Mouse (Mus musculus): Measurements from ENCODE around the gene Lhfpl5.
"Not testable (repeated sequence)": the region's sequence is repeated elsewhere in the genome, so short reads cannot be mapped to it uniquely, and the experiment has no call there.

Lhfpl5 gene

GRCm38 (mm10) chr17:28575244-28576125, at the start of gene Lhfpl5:
Gene Lhfpl5, plus strand, starts transcription at chr17:28575641.
- DNase-seq (ENCODE audit: low spot score) = peak; percentile 29

- DNase-seq (ENCODE audit: low spot score) = no peak
Observed at GRCm38 (mm10) chr17:28527184-28528042, 48.0 kb upstream of the Lhfpl5 start.

GRCm38 (mm10) chr17:28528043-28528351, 47.4 kb upstream of the Lhfpl5 start:
- peak; percentile 75 for DNase-seq (ENCODE audit: low spot score)

GRCm38 (mm10) chr17:28529116-28529515, 46.3 kb upstream of the Lhfpl5 start:
- no peak for DNase-seq (ENCODE audit: low spot score)

- no peak for DNase-seq (ENCODE audit: low spot score)
Observed at GRCm38 (mm10) chr17:28530506-28530905, 44.9 kb upstream of the Lhfpl5 start, which contains the start of gene Armc12. Gene Armc12, plus strand, starts transcription at chr17:28530806.

GRCm38 (mm10) chr17:28531946-28532345, 43.5 kb upstream of the Lhfpl5 start:
- DNase-seq (ENCODE audit: low spot score) = no peak

GRCm38 (mm10) chr17:28532557-28532956, 42.9 kb upstream of the Lhfpl5 start:
- no peak for DNase-seq (ENCODE audit: low spot score)

GRCm38 (mm10) chr17:28533327-28533726, 42.1 kb upstream of the Lhfpl5 start:
- no peak for DNase-seq (ENCODE audit: low spot score)

- DNase-seq (ENCODE audit: low spot score) = no peak
Observed at GRCm38 (mm10) chr17:28537881-28538280, 37.6 kb upstream of the Lhfpl5 start.

GRCm38 (mm10) chr17:28546925-28547324, 28.5 kb upstream of the Lhfpl5 start:
- no peak for DNase-seq (ENCODE audit: low spot score)

GRCm38 (mm10) chr17:28548550-28548949, 26.9 kb upstream of the Lhfpl5 start:
- DNase-seq (ENCODE audit: low spot score) = no peak

- DNase-seq (ENCODE audit: low spot score) = no peak
Observed at GRCm38 (mm10) chr17:28549111-28549510, 26.3 kb upstream of the Lhfpl5 start, which contains the start of gene Clpsl2. Gene Clpsl2, plus strand, starts transcription at chr17:28549411.

GRCm38 (mm10) chr17:28553040-28553793, 22.2 kb upstream of the Lhfpl5 start:
- DNase-seq (ENCODE audit: low spot score) = peak; percentile 29

- not testable (repeated sequence) for DNase-seq (ENCODE audit: low spot score)
Observed at GRCm38 (mm10) chr17:28554021-28554420, 21.4 kb upstream of the Lhfpl5 start.

- no peak for DNase-seq (ENCODE audit: low spot score)
Observed at GRCm38 (mm10) chr17:28556635-28557396, 18.6 kb upstream of the Lhfpl5 start.

- DNase-seq (ENCODE audit: low spot score) = no peak
Observed at GRCm38 (mm10) chr17:28557772-28558171, 17.7 kb upstream of the Lhfpl5 start.

GRCm38 (mm10) chr17:28560598-28560997, 14.8 kb upstream of the Lhfpl5 start, which contains the start of gene Clps:
Gene Clps, minus strand, starts transcription at chr17:28560766.
- DNase-seq (ENCODE audit: low spot score) = no peak

GRCm38 (mm10) chr17:28561613-28562012, 13.8 kb upstream of the Lhfpl5 start:
- no peak for DNase-seq (ENCODE audit: low spot score)

GRCm38 (mm10) chr17:28565181-28565580, 10.3 kb upstream of the Lhfpl5 start:
- DNase-seq (ENCODE audit: low spot score) = no peak

GRCm38 (mm10) chr17:28567541-28567940, 7.9 kb upstream of the Lhfpl5 start:
- no peak for DNase-seq (ENCODE audit: low spot score)

GRCm38 (mm10) chr17:28571868-28572267, 3.6 kb upstream of the Lhfpl5 start:
- no peak for DNase-seq (ENCODE audit: low spot score)

Data from ovary, postnatal 10 days (tissue).